Mouse (Mus musculus) lung, postnatal 14 days (tissue): ENCODE data around the gene Gm6169.
A peak's percentile ranks its signal among the peaks of the same experiment; 100 is the strongest.
"Not testable (repeated sequence)": the region's sequence is repeated elsewhere in the genome, so short reads cannot be mapped to it uniquely, and the experiment has no call there.

Experiments
- DNase-seq: peaks from one replicate; pipeline ENCODE4 v3.0.0; 2021

The Gm6169 gene

DNA sequence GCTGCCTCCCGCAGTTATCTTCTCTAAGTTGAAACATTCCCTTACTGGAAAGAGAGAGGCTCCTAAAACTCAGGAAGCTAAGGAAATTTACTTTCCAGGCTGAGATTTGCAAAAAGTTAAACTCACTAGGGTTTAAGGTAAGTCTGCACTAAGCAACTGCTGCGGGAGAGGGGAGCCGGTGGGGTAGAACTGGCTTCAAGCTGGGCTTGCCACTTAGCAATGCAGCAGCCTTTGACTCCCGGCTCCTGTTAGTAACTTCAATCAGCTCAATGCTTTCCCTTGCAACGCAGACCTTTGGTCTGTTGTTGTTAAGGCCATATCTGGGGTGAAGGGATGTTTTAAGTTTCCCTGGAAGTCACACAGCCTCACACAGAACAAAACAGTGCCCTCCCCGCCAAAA lies 31.3 kb downstream of the Gm6169 start:
- no peak for DNase-seq

DNA sequence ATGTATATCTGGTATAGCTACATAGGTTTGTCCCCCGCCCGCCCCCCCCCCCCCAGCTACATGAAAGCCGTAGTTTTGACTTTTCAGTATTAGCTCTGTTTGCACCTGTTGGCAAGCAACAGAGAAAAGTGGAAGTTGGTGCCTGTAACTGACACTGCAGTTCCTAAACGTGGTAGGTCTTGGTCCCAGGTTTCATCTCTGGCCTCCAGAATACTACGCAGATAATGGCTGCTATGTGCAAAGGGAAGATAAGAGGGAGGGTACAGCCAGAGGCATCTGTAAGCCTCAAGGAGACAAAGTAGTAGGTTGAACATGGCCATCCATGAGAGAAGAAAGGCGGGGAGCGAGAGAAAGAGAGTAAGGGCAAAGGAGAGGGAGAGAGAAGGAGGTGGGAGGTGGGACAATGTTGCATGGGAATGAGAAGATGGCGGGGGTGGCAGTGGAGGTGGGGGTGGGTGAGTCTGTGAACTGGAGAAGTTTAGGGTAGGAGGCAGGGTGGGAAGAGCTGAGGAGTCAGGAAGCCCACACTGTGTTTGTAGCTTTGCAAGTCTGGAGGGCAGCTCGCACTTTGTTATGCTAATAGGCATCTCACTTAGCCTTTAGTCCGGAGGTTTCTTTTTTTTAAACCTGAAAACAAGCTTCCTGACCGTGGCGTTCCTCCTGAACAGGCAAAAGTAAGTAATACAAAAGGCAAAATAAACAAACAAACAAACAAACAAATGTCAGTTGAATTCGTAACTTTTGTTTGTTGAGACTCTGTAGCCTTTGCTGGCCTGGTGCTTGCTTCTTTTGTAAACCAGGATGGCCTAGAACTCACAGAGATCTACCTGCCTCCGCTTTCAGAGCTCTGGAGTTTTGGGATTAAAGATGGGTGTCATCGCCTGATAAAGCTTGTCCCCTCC lies 32.1 kb downstream of the Gm6169 start, which contains the start of gene Fam169a:
Gene Fam169a (plus strand): TSS at position 638 of the 902 bp plus-strand sequence.
- DNase-seq: no peak

DNA sequence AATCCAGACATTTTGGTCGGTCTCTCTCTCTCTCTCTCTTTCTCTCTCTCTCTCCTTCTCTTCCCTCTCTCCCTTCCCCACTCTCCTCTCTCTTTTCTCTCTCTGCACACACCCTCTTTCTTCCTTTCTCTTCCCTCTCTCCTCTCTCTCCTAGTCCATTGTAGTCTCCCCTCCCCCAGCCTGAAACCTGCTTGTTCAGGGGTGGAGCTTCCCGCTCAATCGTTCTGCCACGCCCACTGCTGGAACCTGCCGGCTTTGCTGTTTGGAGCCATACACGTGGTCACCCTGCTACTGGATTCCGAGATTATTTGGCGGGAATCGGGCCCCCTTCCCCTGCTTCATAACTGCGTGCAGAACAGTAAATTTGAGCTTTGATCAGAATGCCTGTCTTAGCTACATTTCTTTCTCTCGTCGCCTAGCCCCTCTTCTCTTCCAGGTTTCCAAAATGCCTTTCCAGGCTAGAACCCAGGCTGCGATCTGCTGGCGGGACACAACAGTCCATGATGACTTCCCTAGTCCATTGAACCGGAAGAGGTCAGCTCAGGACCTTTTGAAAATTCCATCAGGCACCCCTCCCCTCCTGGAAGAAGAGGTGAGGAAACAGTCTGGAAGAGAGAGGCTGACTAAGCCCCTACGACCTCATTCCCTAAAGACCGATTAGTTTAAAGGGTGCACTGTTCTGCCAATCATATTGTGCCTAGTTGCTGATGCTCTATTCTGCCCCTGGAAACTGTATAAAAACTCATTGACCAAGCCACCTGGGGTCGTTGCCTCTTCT lies 34.0 kb downstream of the Gm6169 start:
- DNase-seq: not testable (repeated sequence)

DNA sequence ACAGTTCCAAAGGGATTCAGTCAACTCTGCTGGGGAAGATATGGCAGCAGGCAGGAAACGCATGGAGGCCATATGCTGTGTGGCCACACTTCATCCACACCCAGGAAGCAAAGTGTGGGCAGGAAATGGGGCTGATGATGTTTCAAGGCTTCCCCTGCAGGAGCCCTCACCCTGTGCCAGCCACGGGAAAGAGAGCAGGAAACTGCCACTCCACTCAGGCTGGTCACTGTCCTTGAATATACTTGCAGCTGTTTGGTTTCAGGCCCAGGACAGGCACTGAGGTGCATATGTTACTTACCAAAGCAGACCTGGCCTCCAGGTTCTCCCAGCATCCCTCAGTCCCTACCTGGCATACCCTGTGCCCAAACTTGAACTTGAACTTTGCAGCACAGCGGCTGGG lies 34.6 kb downstream of the Gm6169 start:
- no peak for DNase-seq

DNA sequence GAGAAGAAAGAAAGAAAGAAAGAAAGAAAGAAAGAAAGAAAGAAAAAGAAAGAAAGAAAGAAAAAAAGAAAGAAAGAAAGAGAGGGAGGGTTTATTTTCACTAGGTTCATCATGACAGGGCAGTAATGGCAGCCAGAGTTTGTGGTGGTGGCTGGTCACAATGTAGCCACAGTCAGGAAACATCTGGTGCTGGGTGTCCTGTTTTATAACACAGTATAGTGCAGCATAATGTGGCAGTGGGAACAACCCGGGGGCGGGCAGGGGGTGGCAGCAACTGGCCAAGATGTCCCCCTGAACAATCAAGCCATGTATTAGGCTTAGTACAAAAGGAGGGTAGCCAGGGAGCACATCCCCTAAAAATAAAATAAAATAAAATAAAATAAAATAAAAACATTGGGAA lies 35.6 kb downstream of the Gm6169 start:
- no peak for DNase-seq

DNA sequence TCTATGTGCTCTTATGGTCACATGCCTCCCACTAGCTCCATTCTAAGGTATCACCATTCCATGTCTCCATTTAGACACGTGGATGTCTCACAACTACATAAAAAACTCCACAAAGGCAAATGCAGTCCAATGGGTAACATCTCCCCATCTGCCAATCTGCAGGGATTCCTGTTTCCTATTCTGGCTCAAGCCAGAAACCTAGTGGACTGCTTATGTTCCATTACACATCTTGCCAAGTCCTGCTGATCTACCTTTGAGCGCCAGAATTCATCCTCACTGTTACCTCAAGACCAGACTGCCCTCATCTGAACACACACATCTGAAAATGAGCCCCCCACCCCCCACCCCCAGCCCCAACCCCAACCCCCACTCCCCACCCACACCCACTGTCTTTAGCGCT lies 36.9 kb downstream of the Gm6169 start:
- DNase-seq: no peak

DNA sequence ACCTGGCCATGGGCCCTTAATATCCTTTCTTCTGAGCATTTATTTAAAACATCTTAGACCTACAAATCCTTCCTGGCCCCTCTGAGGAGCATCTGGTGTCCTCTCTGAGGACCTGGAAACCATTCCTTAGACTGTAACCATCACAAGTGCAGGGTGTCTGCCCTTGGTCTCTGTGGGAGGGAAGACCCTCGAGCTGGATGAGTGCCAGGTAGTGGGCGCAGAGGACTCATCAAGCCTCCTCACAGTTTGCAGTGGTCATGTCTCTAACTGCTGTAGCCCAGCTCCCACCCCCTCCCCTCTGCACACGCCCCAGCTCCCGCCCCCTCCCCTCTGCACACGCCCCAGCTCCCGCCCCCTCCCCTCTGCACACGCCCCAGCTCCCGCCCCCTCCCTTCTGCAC lies 38.7 kb downstream of the Gm6169 start:
- no peak for DNase-seq

DNA sequence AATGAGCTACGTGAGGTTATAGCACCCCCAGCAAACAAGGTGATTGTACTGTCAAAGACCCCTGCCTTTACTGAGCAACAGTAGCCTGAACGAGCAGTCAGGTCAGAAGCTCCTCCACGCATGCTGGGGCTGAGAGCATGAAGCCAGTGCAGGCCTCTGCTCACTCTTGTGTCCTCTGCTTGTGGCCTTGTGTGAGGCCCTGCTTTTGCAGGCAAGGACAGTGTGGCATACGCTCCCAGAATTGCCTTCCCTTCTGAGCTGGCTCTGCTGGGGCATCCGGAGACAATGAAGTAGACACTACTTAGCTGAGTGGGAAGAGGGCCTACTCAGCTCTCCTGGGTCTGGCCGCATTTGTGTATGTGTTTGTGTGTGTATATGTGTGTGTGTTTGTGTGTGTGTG lies 39.3 kb downstream of the Gm6169 start:
- DNase-seq: no peak

DNA sequence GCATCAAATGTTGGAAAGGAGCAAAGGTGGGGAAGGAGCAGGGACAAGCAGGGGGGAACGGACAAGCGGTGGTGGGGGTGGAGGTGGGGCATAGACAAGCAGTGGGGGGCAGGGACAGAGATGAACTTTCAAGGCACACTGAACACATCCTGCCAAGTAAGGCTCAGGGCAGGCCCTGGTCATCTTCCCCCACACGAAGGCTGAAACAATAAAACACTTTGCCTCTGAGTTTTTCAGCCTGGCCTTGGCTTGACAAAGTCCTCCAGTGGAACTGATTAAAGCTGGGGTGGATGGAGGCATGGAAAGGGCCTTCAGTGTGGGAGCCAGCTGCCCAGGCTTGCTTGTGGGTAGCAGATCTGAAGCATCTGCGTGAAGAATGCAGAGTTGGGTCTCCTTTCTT lies 41.2 kb downstream of the Gm6169 start:
- DNase-seq: no peak

DNA sequence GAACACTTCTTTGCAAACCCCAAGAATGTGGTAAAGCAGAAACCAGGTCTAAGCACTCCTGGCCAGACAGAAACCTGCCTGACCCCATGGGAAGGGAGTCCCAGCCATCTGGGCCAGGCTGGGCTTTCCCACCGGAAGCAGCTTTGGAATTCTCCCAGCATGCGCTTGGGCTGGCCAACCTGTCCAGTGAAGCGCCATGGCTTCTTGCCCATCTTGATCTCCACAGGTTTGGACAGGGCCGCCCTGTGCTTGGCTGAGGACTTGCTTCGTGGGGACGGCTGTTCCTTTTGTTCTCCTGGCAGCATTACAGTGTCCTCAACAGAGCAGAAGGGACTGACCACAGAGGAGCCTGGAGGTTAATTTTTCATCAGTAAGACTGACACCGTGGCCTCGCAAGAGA lies 45.2 kb downstream of the Gm6169 start:
- peak; percentile 55 for DNase-seq

DNA sequence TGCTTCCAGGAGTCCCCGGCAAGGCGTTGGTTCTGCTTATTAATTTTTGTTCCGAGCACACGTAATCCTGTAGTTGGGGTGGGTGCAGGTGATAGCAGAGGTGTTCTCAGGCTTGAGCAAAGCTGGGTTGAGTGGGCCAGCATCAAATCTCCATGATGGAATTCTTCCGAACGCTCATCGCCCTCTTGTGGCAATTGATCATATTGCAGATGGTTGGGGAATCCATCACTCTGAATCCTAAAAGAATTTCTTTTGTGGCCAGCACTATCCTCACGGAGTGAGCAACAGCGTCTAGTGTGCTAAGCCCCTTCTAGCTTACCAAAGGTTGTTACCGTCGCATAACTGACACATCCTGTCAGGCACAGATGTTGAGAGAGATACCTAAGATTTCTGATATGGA lies 46.4 kb downstream of the Gm6169 start:
- DNase-seq: peak; percentile 68

DNA sequence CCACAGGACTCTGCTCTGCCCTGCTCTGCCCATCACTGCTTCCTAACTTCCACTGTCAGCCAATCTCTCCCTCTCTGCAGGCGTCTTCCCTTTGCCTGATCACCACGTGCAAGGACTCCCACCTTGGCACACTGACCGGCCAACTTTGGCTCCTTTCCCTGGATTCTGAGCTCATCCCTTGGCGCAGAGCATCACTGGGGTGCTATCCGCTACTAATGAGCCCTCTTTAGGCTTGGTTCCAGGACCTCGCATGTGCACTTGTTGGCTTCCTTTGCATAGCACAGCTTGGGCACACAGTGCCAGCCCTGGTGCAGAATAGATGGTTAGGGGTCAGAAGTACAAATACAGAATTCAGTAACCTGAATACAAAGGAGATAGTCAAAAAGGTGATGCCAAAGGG lies 47.9 kb downstream of the Gm6169 start:
- no peak for DNase-seq
